Mouse (Mus musculus): ENCODE data around the gene Adamts8.

Adamts8 gene

GRCm38 (mm10) chr9:30942512-30943313 is at the start of gene Adamts8:
Gene Adamts8, plus strand, starts transcription at chr9:30942562.
- no peak for DNase-seq (ENCODE audit: low read depth, low spot score)

GRCm38 (mm10) chr9:30895618-30896017 is 46.7 kb upstream of the Adamts8 start:
- no peak for DNase-seq (ENCODE audit: low read depth, low spot score)

GRCm38 (mm10) chr9:30896752-30897151 is 45.6 kb upstream of the Adamts8 start:
- peak; percentile 23 for DNase-seq (ENCODE audit: low read depth, low spot score)

- DNase-seq (ENCODE audit: low read depth, low spot score): no peak
These were observed 45.2 kb upstream of the Adamts8 start for GRCm38 (mm10) chr9:30897169-30897568.

GRCm38 (mm10) chr9:30902152-30902551 is 40.2 kb upstream of the Adamts8 start:
- DNase-seq (ENCODE audit: low read depth, low spot score): no peak

GRCm38 (mm10) chr9:30902641-30903040 is 39.7 kb upstream of the Adamts8 start:
- DNase-seq (ENCODE audit: low read depth, low spot score): no peak

GRCm38 (mm10) chr9:30903266-30903665 is 39.1 kb upstream of the Adamts8 start:
- no peak for DNase-seq (ENCODE audit: low read depth, low spot score)

- DNase-seq (ENCODE audit: low read depth, low spot score): no peak
These were observed 36.5 kb upstream of the Adamts8 start for GRCm38 (mm10) chr9:30905861-30906260.

GRCm38 (mm10) chr9:30906426-30906825 is 35.9 kb upstream of the Adamts8 start:
- DNase-seq (ENCODE audit: low read depth, low spot score): no peak

GRCm38 (mm10) chr9:30907677-30908295 is 34.6 kb upstream of the Adamts8 start:
- DNase-seq (ENCODE audit: low read depth, low spot score): no peak

GRCm38 (mm10) chr9:30908296-30908690 is 34.1 kb upstream of the Adamts8 start:
- DNase-seq (ENCODE audit: low read depth, low spot score): no peak

- no peak for DNase-seq (ENCODE audit: low read depth, low spot score)
These were observed 33.4 kb upstream of the Adamts8 start for GRCm38 (mm10) chr9:30908973-30909372.

GRCm38 (mm10) chr9:30910491-30910890 is 31.9 kb upstream of the Adamts8 start:
- no peak for DNase-seq (ENCODE audit: low read depth, low spot score)

GRCm38 (mm10) chr9:30912161-30912560 is 30.2 kb upstream of the Adamts8 start:
- DNase-seq (ENCODE audit: low read depth, low spot score): no peak

GRCm38 (mm10) chr9:30913429-30913828 is 28.9 kb upstream of the Adamts8 start:
- DNase-seq (ENCODE audit: low read depth, low spot score): no peak

GRCm38 (mm10) chr9:30914241-30914640 is 28.1 kb upstream of the Adamts8 start:
- no peak for DNase-seq (ENCODE audit: low read depth, low spot score)

GRCm38 (mm10) chr9:30916266-30916968 is 25.9 kb upstream of the Adamts8 start:
- DNase-seq (ENCODE audit: low read depth, low spot score): no peak

GRCm38 (mm10) chr9:30918466-30919356 is 23.7 kb upstream of the Adamts8 start:
- DNase-seq (ENCODE audit: low read depth, low spot score): no peak

GRCm38 (mm10) chr9:30919686-30920085 is 22.7 kb upstream of the Adamts8 start:
- no peak for DNase-seq (ENCODE audit: low read depth, low spot score)

- no peak for DNase-seq (ENCODE audit: low read depth, low spot score)
These were observed 21.6 kb upstream of the Adamts8 start for GRCm38 (mm10) chr9:30920736-30921135.

All from retina, postnatal 7 days (tissue).